Comparison of ENCODE assay signal across 1 mouse cellular context in the genomic region with DNA sequence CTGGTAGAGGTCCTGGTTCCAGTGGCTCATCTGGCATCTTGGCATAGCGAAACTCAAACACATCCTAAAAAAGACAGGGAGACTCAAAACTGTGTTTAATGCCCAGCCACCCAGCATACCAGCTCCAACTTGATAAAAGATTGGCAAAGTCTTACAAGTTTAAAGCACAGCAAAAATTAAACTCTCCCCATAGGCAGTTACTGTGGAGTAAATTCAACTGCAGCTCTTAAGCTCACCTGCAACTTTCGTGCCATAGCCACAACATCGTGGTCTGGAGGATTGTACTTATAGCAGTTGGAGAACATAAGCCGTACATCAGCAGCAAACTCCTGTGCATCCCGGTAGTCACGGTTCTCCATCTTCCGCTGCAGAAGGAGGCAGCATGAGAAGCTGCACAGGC.
TF ChIP-seq lines count a peak whose summit lies in the region.

No protein-coding gene starts in this region.

TF ChIP-seq in MEL, 35 proteins besides CTCF, POLR2A, EP300 and RAD21:
- TF ChIP-seq TAL1 (IDR thresholded peaks at IDR 0.05; ENCODE audit: low read length) (no peak), POLR2AphosphoS2 (IDR thresholded peaks at IDR 0.05; ENCODE audit: low read length) (0 out of 2 replicates have a peak, but pooled peaks have one; percentile 34)
